Mouse (Mus musculus) heart, embryonic 13.5 days (tissue): ENCODE data around the gene Cfap97d1. TPM values are rescaled to one million over a fixed set of nuclear protein-coding genes. Genes with fewer than 3 reads are reported as not detected.

Experiments used
- ATAC-seq: fragments of 200-750 bp; cut with Nextera tagmentation; 2 replicates; pipeline ENCODE4 v1.8.0; 2017; ENCODE audit warnings: moderate TSS enrichment; ENCODE audit not compliant: insufficient number of reproducible peaks, low FRiP score, low TSS enrichment; ENCODE audit errors: extremely low read depth
- H3K27ac ChIP-seq: fragments of 300-500 bp; sonication (generic); replicated peaks from 2 replicates; pipeline ENCODE4 v1.5.1; 2015; ENCODE audit warnings: moderate library complexity, mild to moderate bottlenecking, inconsistent platforms
- H3K27me3 ChIP-seq: fragments of 300-500 bp; sonication (generic); replicated peaks from 2 replicates; pipeline ENCODE4 v1.6.1; 2015; ENCODE audit warnings: mild to moderate bottlenecking, inconsistent platforms
- H3K36me3 ChIP-seq: fragments of 300-500 bp; sonication (generic); 2 replicates; pipeline ENCODE4 v1.6.1; 2015; ENCODE audit warnings: mild to moderate bottlenecking, inconsistent platforms
- H3K4me1 ChIP-seq: fragments of 300-500 bp; sonication (generic); 2 replicates; pipeline ENCODE4 v1.6.1; 2015; ENCODE audit warnings: inconsistent platforms
- H3K4me2 ChIP-seq: fragments of 300-500 bp; sonication (generic); 2 replicates; pipeline ENCODE4 v1.6.1; 2015; ENCODE audit warnings: inconsistent platforms, mild to moderate bottlenecking, moderate library complexity
- H3K4me3 ChIP-seq: fragments of 300-500 bp; sonication (generic); 2 replicates; pipeline ENCODE4 v1.5.1; 2015; ENCODE audit warnings: moderate library complexity, mild to moderate bottlenecking, inconsistent platforms
- H3K9ac ChIP-seq: fragments of 300-500 bp; sonication (generic); 2 replicates; pipeline ENCODE4 v1.6.1; 2015; ENCODE audit warnings: inconsistent platforms, mild to moderate bottlenecking, moderate library complexity
- H3K9me3 ChIP-seq: fragments of 300-500 bp; sonication (generic); 2 replicates; pipeline ENCODE4 v1.6.1; 2016; ENCODE audit warnings: inconsistent platforms
- WGBS: fragments of 180-500 bp; shearing (Covaris S2); methylation state at CpG from one replicate; pipeline ENCODE4 v1.1.7; 2015; ENCODE audit warnings: mixed read lengths; 5-methylcytosine and 5-hydroxymethylcytosine counted together
- polyA plus RNA-seq: library from polyadenylated mRNA; unstranded; fragments of >200 nt; fragmentation: Nextera tagmentation; extraction: Ambion mirVana; gene quantifications from 2 replicates; pipeline ENCODE4 v1.2.1, GENCODE M21; 2015

Cfap97d1 gene
- polyA plus RNA-seq, 1 experiment from 2014 or later, result not detected

GRCm38 (mm10) chr11:101963473-101964291, 20.4 kb upstream of the Cfap97d1 start:
- Histone ChIP-seq H3K36me3 (no peaks in the 10 kb centered on the region), H3K9ac (peak overlapping the region; percentile 82), H3K4me3 (peak overlapping the region; percentile 62), H3K27me3 (peaks cover 90% of the 10 kb centered on the region), H3K27ac (peak overlapping the region; percentile 33), H3K9me3 (no peaks in the 10 kb centered on the region), H3K4me2 (peak overlapping the region; percentile 90), H3K4me1 (peaks cover 53% of the 10 kb centered on the region)
- no peak for ATAC-seq
- WGBS, result under 1% methylated on average over 78 of the region's 78 CpGs

DNA sequence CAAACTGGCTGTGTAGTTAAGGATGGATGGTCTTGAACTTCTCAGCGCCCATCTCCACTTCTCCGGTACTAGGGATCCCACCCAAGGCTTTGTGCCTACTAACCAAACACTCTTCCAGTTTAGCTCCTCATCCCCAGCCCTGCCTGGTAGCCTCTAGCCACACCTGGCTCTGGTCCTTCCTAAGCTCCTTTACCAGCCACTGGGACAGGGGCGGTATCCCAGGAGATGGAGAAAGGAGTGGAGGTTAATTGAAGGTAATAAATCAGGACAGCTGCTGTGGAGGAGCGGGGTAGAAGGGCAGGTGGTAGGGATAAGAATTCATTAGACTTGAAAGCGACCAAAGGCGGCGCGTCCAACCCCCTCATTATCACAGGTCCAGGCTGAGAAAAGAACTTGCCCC, 19.4 kb upstream of the Cfap97d1 start:
- Histone ChIP-seq H3K4me1 (peaks cover 54% of the 10 kb centered on the region), H3K9me3 (no peaks in the 10 kb centered on the region), H3K27me3 (peaks cover 88% of the 10 kb centered on the region), H3K4me2 (peak overlapping the region; percentile 90), H3K9ac (peak overlapping the region; percentile 82), H3K4me3 (peak overlapping the region; percentile 62), H3K27ac (0 out of 2 replicates have a peak overlapping the region, but pooled peaks have one; percentile 15), H3K36me3 (no peaks in the 10 kb centered on the region)
- no peak for ATAC-seq
- WGBS, result 9% methylated on average over 8 of the region's 8 CpGs

GRCm38 (mm10) chr11:101965553-101965952, 18.5 kb upstream of the Cfap97d1 start:
- H3K4me2 ChIP-seq, result peak overlapping the region; percentile 90
- H3K4me3 ChIP-seq, result peak overlapping the region; percentile 62
- 0 out of 2 replicates have a peak overlapping the region, but pooled peaks have one; percentile 56 for H3K9ac ChIP-seq

DNA sequence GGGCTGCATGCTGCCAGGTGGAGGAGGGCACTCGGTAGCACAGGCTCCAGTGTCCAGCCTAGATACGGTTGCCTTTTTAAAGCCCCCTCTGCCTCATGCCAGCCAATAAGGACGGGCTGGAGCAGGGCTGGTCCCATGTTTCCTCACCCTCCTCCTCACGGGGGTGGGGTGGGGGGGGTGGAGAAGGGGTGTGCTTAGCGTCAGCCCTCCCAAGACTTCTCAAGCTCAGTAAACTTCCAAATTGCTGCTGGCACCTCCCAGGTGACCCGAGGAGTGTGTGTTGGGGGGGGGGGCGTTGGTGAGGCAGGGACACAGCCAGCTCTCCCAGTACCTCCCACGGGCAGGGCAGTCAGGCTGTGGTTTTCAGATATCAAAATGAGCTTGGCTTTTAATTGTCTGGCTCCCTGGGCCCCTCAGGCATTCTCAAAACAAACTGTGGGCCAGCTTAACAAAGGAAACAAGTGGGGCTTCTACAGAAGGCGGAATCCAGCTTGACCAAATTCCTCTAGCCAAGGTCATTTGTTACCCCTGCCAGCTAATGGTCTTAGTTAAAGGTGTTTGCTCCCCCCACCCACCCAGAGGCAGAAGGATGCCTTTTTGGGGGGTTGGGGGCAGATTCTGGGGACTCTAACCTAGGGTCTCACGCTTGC, 17.0 kb upstream of the Cfap97d1 start, which contains the start of gene Sost:
TSS of gene Sost (minus strand) at position 51 of the 650 bp plus-strand sequence.
- 24% methylated on average over 10 of the region's 10 CpGs for WGBS
- Histone ChIP-seq H3K9me3 (no peaks in the 10 kb centered on the region), H3K4me2 (peak within 1 kb of the TSS; percentile 90), H3K9ac (peak within 1 kb of the TSS; percentile 56; the same call in 1 of the 2 replicates), H3K4me1 (peaks cover 61% of the 10 kb centered on the region), H3K4me3 (peak within 1 kb of the TSS; percentile 62), H3K27ac (peak within 1 kb of the TSS; percentile 65), H3K27me3 (peaks cover 64% of the 10 kb centered on the region), H3K36me3 (peaks cover 4% of the 10 kb centered on the region)
- ATAC-seq, result no peak

More at GRCm38 (mm10) chr11:101965553-101965952, 18.5 kb upstream of the Cfap97d1 start:
- H3K36me3 ChIP-seq, result no peaks in the 10 kb centered on the region
- H3K27me3 ChIP-seq, result peaks cover 80% of the 10 kb centered on the region
- WGBS, result 6% methylated on average over 2 of the region's 2 CpGs
- no peaks in the 10 kb centered on the region for H3K9me3 ChIP-seq
- no peak overlapping the region for H3K27ac ChIP-seq
- peaks cover 54% of the 10 kb centered on the region for H3K4me1 ChIP-seq
- no peak for ATAC-seq

DNA sequence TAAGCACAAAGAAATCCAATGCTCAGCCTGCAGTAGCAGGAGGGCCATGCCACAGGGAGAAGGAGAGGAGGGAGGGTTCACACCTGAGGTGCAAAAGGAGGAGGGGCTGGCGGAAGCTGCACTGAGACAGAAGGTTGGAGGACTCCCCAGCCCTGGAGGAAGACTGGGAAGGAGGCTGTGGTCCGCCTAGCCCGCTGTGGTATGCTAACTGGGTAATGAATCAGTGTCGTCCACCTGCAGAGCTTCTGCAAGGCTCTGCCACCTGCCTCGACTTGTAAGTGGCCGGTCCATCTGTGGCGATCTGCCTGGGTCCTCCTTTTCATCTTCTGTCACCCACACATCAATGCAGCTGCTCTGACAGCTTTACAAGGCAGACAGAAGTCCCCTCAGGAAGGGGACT, 15.8 kb upstream of the Cfap97d1 start:
- H3K9ac ChIP-seq, result no peak overlapping the region

DNA sequence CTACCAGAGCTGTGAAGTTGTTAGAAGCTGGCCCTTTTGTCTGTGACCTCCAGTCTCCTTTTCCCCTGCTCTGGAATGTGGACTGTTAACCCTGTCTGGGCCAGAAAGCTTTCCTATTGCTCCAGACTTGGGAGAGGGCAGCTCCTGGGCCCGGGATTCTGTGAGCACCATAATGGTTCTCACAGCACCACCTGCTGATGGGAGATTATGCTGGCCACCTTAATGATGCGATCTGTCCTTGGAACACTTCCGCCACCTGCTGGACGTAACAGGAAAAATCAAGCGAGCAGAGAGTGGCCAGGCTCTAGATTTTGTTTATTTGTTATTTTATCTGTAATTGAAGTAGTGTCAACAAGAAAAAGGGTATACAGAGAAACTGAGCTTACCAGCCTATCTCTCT, 15.3 kb upstream of the Cfap97d1 start:
- no peak for ATAC-seq
- Histone ChIP-seq H3K4me2 (peak overlapping the region; percentile 38; the same call in 1 of the 2 replicates), H3K27ac (no peak overlapping the region), H3K9me3 (no peaks in the 10 kb centered on the region), H3K27me3 (peaks cover 47% of the 10 kb centered on the region), H3K9ac (no peak overlapping the region), H3K4me1 (peaks cover 49% of the 10 kb centered on the region), H3K4me3 (no peak overlapping the region), H3K36me3 (peaks cover 21% of the 10 kb centered on the region)
- 0% methylated on average over 5 of the region's 5 CpGs for WGBS

More for the DNA sequence above, 15.8 kb upstream of the Cfap97d1 start:
- 10% methylated on average over 7 of the region's 7 CpGs for WGBS
- peaks cover 16% of the 10 kb centered on the region for H3K36me3 ChIP-seq
- peak overlapping the region; percentile 38; the same call in 1 of the 2 replicates for H3K4me2 ChIP-seq
- H3K4me1 ChIP-seq, result peaks cover 52% of the 10 kb centered on the region
- peaks cover 52% of the 10 kb centered on the region for H3K27me3 ChIP-seq
- H3K4me3 ChIP-seq, result no peak overlapping the region
- peak overlapping the region; percentile 65 for H3K27ac ChIP-seq
- ATAC-seq, result no peak
- H3K9me3 ChIP-seq, result no peaks in the 10 kb centered on the region

GRCm38 (mm10) chr11:101969835-101970234, 14.2 kb upstream of the Cfap97d1 start:
- Histone ChIP-seq H3K27me3 (peaks cover 37% of the 10 kb centered on the region), H3K4me2 (no peak overlapping the region), H3K9ac (no peak overlapping the region), H3K9me3 (no peaks in the 10 kb centered on the region), H3K4me3 (no peak overlapping the region), H3K27ac (no peak overlapping the region), H3K4me1 (peaks cover 45% of the 10 kb centered on the region), H3K36me3 (peaks cover 32% of the 10 kb centered on the region)
- WGBS, result 76% methylated on average over 13 of the region's 13 CpGs
- no peak for ATAC-seq

DNA sequence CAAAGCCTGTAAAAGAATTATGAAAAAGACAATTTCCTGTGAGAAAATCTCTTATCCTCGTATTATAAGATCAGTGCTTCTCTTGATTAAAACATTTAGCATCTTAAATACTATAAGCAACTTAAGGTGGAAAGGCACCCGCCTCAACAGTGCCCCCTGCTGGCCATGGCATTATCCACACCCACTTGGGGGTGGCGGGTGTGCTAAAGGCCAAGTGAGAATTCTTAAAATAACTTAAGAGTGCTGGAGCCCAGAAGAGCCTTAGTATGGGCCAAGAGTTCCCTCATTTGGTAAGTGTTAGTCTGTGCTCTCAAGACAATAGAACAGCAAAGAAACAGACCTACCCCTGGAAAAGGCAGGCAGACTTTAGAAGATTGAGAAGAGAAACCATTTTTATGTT, 12.7 kb upstream of the Cfap97d1 start:
- Histone ChIP-seq H3K9ac (no peak overlapping the region), H3K9me3 (no peaks in the 10 kb centered on the region), H3K27me3 (peaks cover 21% of the 10 kb centered on the region), H3K27ac (no peak overlapping the region), H3K4me2 (no peak overlapping the region), H3K4me3 (no peak overlapping the region), H3K36me3 (peaks cover 47% of the 10 kb centered on the region), H3K4me1 (peaks cover 31% of the 10 kb centered on the region)
- ATAC-seq, result no peak
- whole genome bisulfite sequencing, result 37% methylated on average over 3 of the region's 3 CpGs

GRCm38 (mm10) chr11:101972097-101972496, 12.0 kb upstream of the Cfap97d1 start:
- ATAC-seq, result no peak
- 69% methylated on average over 3 of the region's 3 CpGs for WGBS
- peaks cover 54% of the 10 kb centered on the region for H3K36me3 ChIP-seq
- no peak overlapping the region for H3K4me2 ChIP-seq
- H3K9me3 ChIP-seq, result no peaks in the 10 kb centered on the region
- H3K27me3 ChIP-seq, result peaks cover 14% of the 10 kb centered on the region; the same call in 1 of the 2 replicates
- no peak overlapping the region for H3K27ac ChIP-seq
- peaks cover 24% of the 10 kb centered on the region for H3K4me1 ChIP-seq
- no peak overlapping the region for H3K4me3 ChIP-seq
- H3K9ac ChIP-seq, result no peak overlapping the region

DNA sequence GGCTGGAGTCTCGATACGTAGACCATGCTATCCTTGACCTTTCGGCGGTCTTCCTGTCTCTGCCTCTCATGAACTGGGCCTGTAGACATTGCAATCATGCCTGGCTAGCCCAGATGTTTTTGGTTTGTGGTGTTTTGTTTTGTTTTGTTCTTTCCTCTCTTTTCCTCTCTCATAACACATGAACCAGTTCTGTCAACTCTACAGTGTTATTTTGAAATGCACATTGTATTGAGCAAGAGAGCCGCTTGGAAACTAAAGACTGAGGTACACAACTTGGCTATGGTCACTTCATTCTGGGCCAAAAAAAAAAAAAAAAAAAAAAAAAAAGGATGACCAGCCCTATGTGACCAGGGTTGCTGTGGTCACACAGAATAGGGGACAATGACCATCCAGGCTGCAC, 11.4 kb upstream of the Cfap97d1 start:
- Histone ChIP-seq H3K27me3 (peaks cover 9% of the 10 kb centered on the region; the same call in 1 of the 2 replicates), H3K4me1 (peaks cover 21% of the 10 kb centered on the region), H3K9me3 (no peaks in the 10 kb centered on the region), H3K36me3 (peaks cover 60% of the 10 kb centered on the region), H3K27ac (no peak overlapping the region), H3K4me3 (no peak overlapping the region), H3K9ac (no peak overlapping the region), H3K4me2 (no peak overlapping the region)
- no peak for ATAC-seq
- WGBS, result 91% methylated on average over 5 of the region's 5 CpGs

GRCm38 (mm10) chr11:101973496-101973895, 10.6 kb upstream of the Cfap97d1 start:
- no peak overlapping the region for H3K9ac ChIP-seq
- no peak overlapping the region for H3K4me2 ChIP-seq
- no peaks in the 10 kb centered on the region for H3K9me3 ChIP-seq
- no peak for ATAC-seq
- no peak overlapping the region for H3K27ac ChIP-seq
- WGBS, result 78% methylated on average over 9 of the region's 9 CpGs
- H3K27me3 ChIP-seq, result peaks cover under 1% of the 10 kb centered on the region; the same call in 1 of the 2 replicates
- H3K4me1 ChIP-seq, result peaks cover 20% of the 10 kb centered on the region
- H3K36me3 ChIP-seq, result peaks cover 68% of the 10 kb centered on the region
- H3K4me3 ChIP-seq, result no peak overlapping the region
